Mouse (Mus musculus): ENCODE measurements around the gene Rtn4rl2. TPM values are rescaled to one million over a fixed set of nuclear protein-coding genes. Genes with fewer than 3 reads are reported as not detected.

Gene Rtn4rl2
- polyA plus RNA-seq, 1 experiment: not detected

DNA sequence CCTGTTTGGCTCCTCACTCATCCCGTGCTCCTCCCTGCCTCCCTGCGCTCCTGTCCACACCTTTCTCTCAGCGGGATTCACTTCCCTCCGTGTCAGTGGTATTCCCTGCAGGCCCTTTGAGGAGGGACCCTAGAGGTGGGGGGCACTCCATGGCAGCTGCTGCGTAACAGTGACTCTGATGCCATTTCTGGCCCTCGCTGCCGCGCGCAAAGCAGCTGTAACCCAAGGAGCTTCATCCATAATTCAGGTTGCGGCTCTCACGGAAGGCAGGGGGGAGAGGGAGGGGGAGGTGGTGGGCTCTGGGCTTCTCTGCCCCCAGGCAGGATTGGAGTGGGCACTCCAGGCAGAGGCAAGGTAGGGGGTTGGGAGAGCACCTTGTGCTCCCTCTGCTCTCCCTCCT, 3.0 kb downstream of the Rtn4rl2 start:
- H3K9ac ChIP-seq (ENCODE audit: low read depth, poor library complexity, severe bottlenecking): no peak overlapping the region
- H3K4me1 ChIP-seq (ENCODE audit: control insufficient read depth, insufficient read depth, low read length): no peaks in the 10 kb centered on the region
- H3K9me3 ChIP-seq (replicated peaks; ENCODE audit: control insufficient read depth, insufficient read depth, low read length, poor library complexity, severe bottlenecking): no peaks in the 10 kb centered on the region
- no peaks in the 10 kb centered on the region for H3K36me3 ChIP-seq (ENCODE audit: control insufficient read depth, insufficient read depth, low read length, poor library complexity, severe bottlenecking)
- no peak overlapping the region for H3K27ac ChIP-seq (ENCODE audit: insufficient read depth, low read length)
- H3K27me3 ChIP-seq (ENCODE audit: control insufficient read depth, insufficient read depth, low read length, poor library complexity, severe bottlenecking): peaks cover 20% of the 10 kb centered on the region
- TF ChIP-seq POLR2A (IDR thresholded peaks at IDR 0.05; ENCODE audit: insufficient read depth, low read length) (no peak), CTCF (IDR thresholded peaks at IDR 0.05; ENCODE audit: low read depth, low read length) (no peak), EP300 (IDR thresholded peaks at IDR 0.05; ENCODE audit: insufficient read depth, low read depth, low read length) (no peak)
- H3K4me3 ChIP-seq (ENCODE audit: low read depth, low read length): no peak overlapping the region

DNA sequence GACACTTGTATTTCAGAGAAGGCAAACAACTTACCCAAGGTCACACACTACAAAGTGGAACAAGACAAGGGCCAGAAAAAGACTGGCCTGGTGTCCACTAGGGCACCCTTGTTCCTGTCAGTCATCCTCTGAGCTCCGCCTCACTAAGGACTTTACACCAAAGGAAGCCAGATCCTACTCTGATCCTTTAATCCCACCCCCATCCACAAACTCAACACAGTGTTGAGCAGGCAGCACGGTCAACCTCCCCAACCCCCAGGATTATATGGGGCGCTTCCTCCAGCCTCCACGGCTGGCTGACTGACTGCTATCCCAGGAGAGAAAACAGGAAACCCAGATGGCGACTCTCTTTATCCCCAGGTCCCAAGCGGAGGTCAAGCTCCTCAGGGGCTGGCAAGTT, 3.4 kb downstream of the Rtn4rl2 start:
- H3K27ac ChIP-seq (ENCODE audit: insufficient read depth, low read length): no peak overlapping the region
- TF ChIP-seq CTCF (IDR thresholded peaks at IDR 0.05; ENCODE audit: low read depth, low read length) (no peak), EP300 (IDR thresholded peaks at IDR 0.05; ENCODE audit: insufficient read depth, low read depth, low read length) (no peak), POLR2A (IDR thresholded peaks at IDR 0.05; ENCODE audit: insufficient read depth, low read length) (no peak)
- no peaks in the 10 kb centered on the region for H3K36me3 ChIP-seq (ENCODE audit: control insufficient read depth, insufficient read depth, low read length, poor library complexity, severe bottlenecking)
- H3K4me1 ChIP-seq (ENCODE audit: control insufficient read depth, insufficient read depth, low read length): no peaks in the 10 kb centered on the region
- no peak overlapping the region for H3K9ac ChIP-seq (ENCODE audit: low read depth, poor library complexity, severe bottlenecking)
- no peak overlapping the region for H3K4me3 ChIP-seq (ENCODE audit: low read depth, low read length)
- no peaks in the 10 kb centered on the region for H3K9me3 ChIP-seq (replicated peaks; ENCODE audit: control insufficient read depth, insufficient read depth, low read length, poor library complexity, severe bottlenecking)
- peaks cover 19% of the 10 kb centered on the region for H3K27me3 ChIP-seq (ENCODE audit: control insufficient read depth, insufficient read depth, low read length, poor library complexity, severe bottlenecking)

DNA sequence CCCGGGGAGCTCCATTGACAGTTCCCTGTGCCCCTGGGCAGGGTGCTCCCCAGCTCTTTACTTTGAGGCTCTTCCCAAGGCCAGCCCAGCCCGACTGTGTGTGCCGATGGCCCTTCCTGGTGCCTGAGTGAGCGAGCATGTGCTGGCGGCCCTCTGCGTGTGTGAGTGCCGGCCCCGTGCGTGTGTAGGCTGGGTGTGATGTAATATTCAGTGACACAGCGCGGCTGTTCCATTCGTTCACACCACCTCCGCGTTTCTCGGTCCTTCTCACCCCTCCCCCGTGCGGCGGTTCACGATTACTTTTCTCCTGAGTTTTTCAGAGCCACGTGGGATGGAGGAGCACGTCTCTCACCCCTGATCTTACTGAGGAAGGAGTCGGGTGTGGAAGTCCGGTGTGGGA, 3.9 kb downstream of the Rtn4rl2 start:
- no peak for TF ChIP-seq POLR2A (IDR thresholded peaks at IDR 0.05; ENCODE audit: insufficient read depth, low read length)
- no peak for TF ChIP-seq CTCF (IDR thresholded peaks at IDR 0.05; ENCODE audit: low read depth, low read length)
- no peak for TF ChIP-seq EP300 (IDR thresholded peaks at IDR 0.05; ENCODE audit: insufficient read depth, low read depth, low read length)
- Histone ChIP-seq H3K9ac (ENCODE audit: low read depth, poor library complexity, severe bottlenecking) (no peak overlapping the region), H3K4me3 (ENCODE audit: low read depth, low read length) (peak overlapping the region; percentile 8; the same call in 1 of the 2 replicates), H3K4me1 (ENCODE audit: control insufficient read depth, insufficient read depth, low read length) (no peaks in the 10 kb centered on the region), H3K36me3 (ENCODE audit: control insufficient read depth, insufficient read depth, low read length, poor library complexity, severe bottlenecking) (no peaks in the 10 kb centered on the region), H3K27me3 (ENCODE audit: control insufficient read depth, insufficient read depth, low read length, poor library complexity, severe bottlenecking) (peaks cover 16% of the 10 kb centered on the region), H3K27ac (ENCODE audit: insufficient read depth, low read length) (no peak overlapping the region), H3K9me3 (replicated peaks; ENCODE audit: control insufficient read depth, insufficient read depth, low read length, poor library complexity, severe bottlenecking) (no peaks in the 10 kb centered on the region)

DNA sequence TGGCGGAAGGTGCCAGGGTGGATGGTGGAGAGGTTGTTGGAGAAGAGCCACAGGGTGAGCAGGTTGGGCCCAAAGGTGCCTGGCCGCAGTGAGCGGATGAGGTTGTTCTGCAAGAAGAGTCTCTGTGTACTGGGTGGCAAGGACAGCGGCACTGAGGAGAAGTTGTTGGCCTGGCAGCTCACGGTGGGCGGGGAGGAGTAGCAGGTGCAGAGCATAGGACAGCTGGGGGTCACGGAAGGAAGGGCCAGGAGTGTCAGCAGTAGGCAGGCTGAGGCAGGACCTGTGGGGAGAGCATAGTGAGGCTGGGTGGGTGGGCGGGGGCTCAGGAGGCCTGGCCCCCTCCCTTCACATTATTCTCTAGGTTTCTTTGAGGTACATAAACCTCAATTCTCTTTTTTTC, 5.9 kb downstream of the Rtn4rl2 start:
- Histone ChIP-seq H3K36me3 (ENCODE audit: control insufficient read depth, insufficient read depth, low read length, poor library complexity, severe bottlenecking) (no peaks in the 10 kb centered on the region), H3K27me3 (ENCODE audit: control insufficient read depth, insufficient read depth, low read length, poor library complexity, severe bottlenecking) (peaks cover 6% of the 10 kb centered on the region), H3K27ac (ENCODE audit: insufficient read depth, low read length) (no peak overlapping the region), H3K9me3 (replicated peaks; ENCODE audit: control insufficient read depth, insufficient read depth, low read length, poor library complexity, severe bottlenecking) (no peaks in the 10 kb centered on the region), H3K4me1 (ENCODE audit: control insufficient read depth, insufficient read depth, low read length) (no peaks in the 10 kb centered on the region), H3K4me3 (ENCODE audit: low read depth, low read length) (no peak overlapping the region), H3K9ac (ENCODE audit: low read depth, poor library complexity, severe bottlenecking) (no peak overlapping the region)
- no peak for TF ChIP-seq EP300 (IDR thresholded peaks at IDR 0.05; ENCODE audit: insufficient read depth, low read depth, low read length)
- TF ChIP-seq POLR2A (IDR thresholded peaks at IDR 0.05; ENCODE audit: insufficient read depth, low read length): no peak
- TF ChIP-seq CTCF (IDR thresholded peaks at IDR 0.05; ENCODE audit: low read depth, low read length): no peak

DNA sequence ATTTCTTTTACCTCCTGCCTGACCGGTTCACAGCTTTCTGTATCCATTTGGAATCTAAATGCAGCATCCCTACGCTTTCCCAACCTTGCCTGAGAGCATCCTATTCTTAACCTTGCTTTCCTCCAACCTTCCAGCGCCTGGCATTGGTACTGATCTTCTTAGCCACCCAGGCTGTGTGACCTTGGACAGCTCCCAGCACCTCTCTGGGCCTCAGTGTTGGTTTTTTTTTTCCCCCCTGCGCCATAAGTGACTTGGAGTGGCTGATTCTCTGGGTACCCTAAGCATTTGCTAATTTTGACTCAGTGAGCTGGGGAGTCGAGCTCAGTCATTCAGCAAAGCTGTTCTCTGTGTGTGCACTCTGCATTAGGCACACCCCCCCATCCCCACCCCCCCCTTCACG, 10.7 kb downstream of the Rtn4rl2 start:
- Histone ChIP-seq H3K9ac (ENCODE audit: low read depth, poor library complexity, severe bottlenecking) (no peak overlapping the region), H3K27me3 (ENCODE audit: control insufficient read depth, insufficient read depth, low read length, poor library complexity, severe bottlenecking) (peaks cover 14% of the 10 kb centered on the region), H3K27ac (ENCODE audit: insufficient read depth, low read length) (no peak overlapping the region), H3K4me3 (ENCODE audit: low read depth, low read length) (no peak overlapping the region), H3K36me3 (ENCODE audit: control insufficient read depth, insufficient read depth, low read length, poor library complexity, severe bottlenecking) (no peaks in the 10 kb centered on the region), H3K4me1 (ENCODE audit: control insufficient read depth, insufficient read depth, low read length) (no peaks in the 10 kb centered on the region), H3K9me3 (replicated peaks; ENCODE audit: control insufficient read depth, insufficient read depth, low read length, poor library complexity, severe bottlenecking) (no peaks in the 10 kb centered on the region)
- TF ChIP-seq POLR2A (IDR thresholded peaks at IDR 0.05; ENCODE audit: insufficient read depth, low read length) (no peak), CTCF (IDR thresholded peaks at IDR 0.05; ENCODE audit: low read depth, low read length) (no peak), EP300 (IDR thresholded peaks at IDR 0.05; ENCODE audit: insufficient read depth, low read depth, low read length) (no peak)

DNA sequence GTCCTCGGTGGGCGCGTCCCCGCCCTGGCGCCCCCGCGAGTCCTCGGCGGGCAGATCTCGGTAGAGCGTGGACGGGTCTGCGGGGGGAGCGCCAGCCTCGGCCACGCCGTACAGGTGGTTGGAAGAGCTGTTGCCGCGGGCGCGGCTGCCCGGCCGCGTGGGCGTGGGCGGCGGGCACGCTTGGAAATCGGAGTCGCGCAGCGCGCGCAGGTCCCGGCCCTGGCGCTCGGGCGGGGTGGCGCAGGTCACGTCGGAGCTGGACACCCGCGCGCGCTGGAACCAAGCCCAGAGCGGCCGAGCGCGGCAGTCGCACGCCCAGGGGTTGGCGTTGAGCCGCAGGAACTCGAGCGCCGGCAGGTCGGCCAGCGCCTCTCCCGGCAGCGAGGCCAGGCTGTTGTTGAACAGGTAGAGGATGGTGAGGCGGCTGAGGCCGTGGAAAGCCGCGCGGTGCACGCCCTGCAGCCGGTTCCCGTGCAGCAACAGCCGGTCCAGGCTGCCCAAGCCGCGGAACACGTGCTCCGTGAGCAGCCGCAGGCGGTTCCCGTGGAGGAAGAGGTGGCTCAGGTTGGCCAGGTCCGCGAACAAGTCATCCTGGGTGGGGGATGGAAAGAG, 14.3 kb downstream of the Rtn4rl2 start:
- Histone ChIP-seq H3K27ac (ENCODE audit: insufficient read depth, low read length) (no peak overlapping the region), H3K4me1 (ENCODE audit: control insufficient read depth, insufficient read depth, low read length) (no peaks in the 10 kb centered on the region), H3K4me3 (ENCODE audit: low read depth, low read length) (peak overlapping the region; percentile 44), H3K27me3 (ENCODE audit: control insufficient read depth, insufficient read depth, low read length, poor library complexity, severe bottlenecking) (peaks cover 14% of the 10 kb centered on the region), H3K9ac (ENCODE audit: low read depth, poor library complexity, severe bottlenecking) (peak overlapping the region; percentile 45), H3K36me3 (ENCODE audit: control insufficient read depth, insufficient read depth, low read length, poor library complexity, severe bottlenecking) (no peaks in the 10 kb centered on the region), H3K9me3 (replicated peaks; ENCODE audit: control insufficient read depth, insufficient read depth, low read length, poor library complexity, severe bottlenecking) (no peaks in the 10 kb centered on the region)
- TF ChIP-seq POLR2A (IDR thresholded peaks at IDR 0.05; ENCODE audit: insufficient read depth, low read length) (no peak), EP300 (IDR thresholded peaks at IDR 0.05; ENCODE audit: insufficient read depth, low read depth, low read length) (no peak), CTCF (IDR thresholded peaks at IDR 0.05; ENCODE audit: low read depth, low read length) (no peak)
